Mouse (Mus musculus) myocyte (in vitro differentiated cells): ENCODE measurements around the gene Figla. TPM values are rescaled to one million over a fixed set of nuclear protein-coding genes. Genes with fewer than 3 reads are reported as not detected.

Source experiments
- H3K27me3 ChIP-seq: one replicate; pipeline ENCODE4 v1.6.1; 2011; ENCODE audit not compliant: control insufficient read depth, insufficient read depth, insufficient read length
- H3K36me3 ChIP-seq: one replicate; pipeline ENCODE4 v1.6.1; 2011; ENCODE audit not compliant: control insufficient read depth, insufficient read depth
- H3K4me2 ChIP-seq: one replicate; pipeline ENCODE4 v1.6.1; 2011; ENCODE audit warnings: low read depth, control low read depth
- H3K4me3 ChIP-seq: one replicate; pipeline ENCODE4 v1.5.1; 2011; ENCODE audit warnings: mild to moderate bottlenecking, control low read depth, moderate library complexity
- H3K79me2 ChIP-seq: one replicate; pipeline ENCODE4 v1.6.1; 2011; ENCODE audit not compliant: control insufficient read depth, insufficient read depth
- H3ac ChIP-seq: one replicate; pipeline ENCODE4 v1.6.1; 2011; ENCODE audit not compliant: control insufficient read depth, insufficient read length
- CEBPB ChIP-seq: IDR thresholded peaks from 2 replicates; pipeline ENCODE4 v1.6.1; 2011; ENCODE audit warnings: mild to moderate bottlenecking, moderate library complexity; ENCODE audit not compliant: poor library complexity, insufficient read depth, severe bottlenecking
- E2F4 ChIP-seq: IDR thresholded peaks from one replicate; pipeline ENCODE4 v1.6.1; 2011; ENCODE audit warnings: mild to moderate bottlenecking, control low read depth, moderate library complexity; ENCODE audit not compliant: insufficient read depth
- MAX ChIP-seq: IDR thresholded peaks from one replicate; pipeline ENCODE4 v1.6.1; 2011; ENCODE audit warnings: low read depth, mild to moderate bottlenecking, control low read depth
- MYOD1 ChIP-seq, 3 experiments: IDR thresholded peaks; one replicate each; pipeline ENCODE4 v1.6.1; 2011; ENCODE audit warnings: control low read depth in 2 of 3, low read depth in 2 of 3, mild to moderate bottlenecking in 2 of 3, moderate library complexity in 1 of 3; ENCODE audit not compliant: insufficient read length in 2 of 3, control insufficient read depth in 1 of 3
- MYOG ChIP-seq, 3 experiments: IDR thresholded peaks; one replicate each; pipeline ENCODE4 v1.6.1; 2011; ENCODE audit warnings: control low read depth in 2 of 3, low read depth in 2 of 3, mild to moderate bottlenecking in 2 of 3; ENCODE audit not compliant: insufficient read length in 2 of 3, control insufficient read depth in 1 of 3, insufficient read depth in 1 of 3
- POLR2A ChIP-seq: IDR thresholded peaks from one replicate; pipeline ENCODE4 v1.6.1; 2011; ENCODE audit warnings: low read depth, mild to moderate bottlenecking, control low read depth, moderate library complexity; ENCODE audit not compliant: insufficient read length
- POLR2AphosphoS2 ChIP-seq: IDR thresholded peaks from one replicate; pipeline ENCODE4 v1.6.1; 2011; ENCODE audit warnings: low read depth, control low read depth; ENCODE audit not compliant: insufficient read length
- REST ChIP-seq: IDR thresholded peaks from one replicate; pipeline ENCODE4 v1.6.1; 2011; ENCODE audit warnings: mild to moderate bottlenecking, control low read depth, moderate library complexity; ENCODE audit not compliant: insufficient read depth, insufficient read length
- SRF ChIP-seq: IDR thresholded peaks from one replicate; pipeline ENCODE4 v1.6.1; 2011; ENCODE audit warnings: low read depth; ENCODE audit not compliant: control insufficient read depth, insufficient read length
- TCF12 ChIP-seq: IDR thresholded peaks from one replicate; pipeline ENCODE4 v1.6.1; 2011; ENCODE audit warnings: mild to moderate bottlenecking, control low read depth; ENCODE audit not compliant: poor library complexity, insufficient read depth, severe bottlenecking
- TCF3 ChIP-seq: IDR thresholded peaks from one replicate; pipeline ENCODE4 v1.6.1; 2011; ENCODE audit warnings: low read depth, control low read depth; ENCODE audit not compliant: insufficient read length
- USF1 ChIP-seq: IDR thresholded peaks from one replicate; pipeline ENCODE4 v1.6.1; 2011; ENCODE audit warnings: low read depth, mild to moderate bottlenecking, control low read depth, moderate library complexity
- polyA plus RNA-seq: library from polyadenylated mRNA; unstranded; fragments of >200 nt; fragmentation: generic; extraction: Trizol; gene quantifications from one replicate; pipeline ENCODE4 v1.2.1, GENCODE M21; 2012; ENCODE audit warnings: missing spikeins

Figla gene
- polyA plus RNA-seq, 1 experiment = not detected

GRCm38 (mm10) chr6:86047510-86047909 is 31.5 kb downstream of the Figla start:
- H3ac ChIP-seq = no peak overlapping the region
- H3K4me3 ChIP-seq = no peak overlapping the region
- H3K79me2 ChIP-seq = no peaks in the 10 kb centered on the region
- TF ChIP-seq REST (no peak), MYOG (IDR thresholded peaks at IDR 0.05; ENCODE audit: control insufficient read depth in 1 of 3, insufficient read depth in 1 of 3, insufficient read length in 2 of 3, low read depth in 2 of 3) (no peak), TCF12 (no peak)
- no peaks in the 10 kb centered on the region for H3K36me3 ChIP-seq
- no peak overlapping the region for H3K4me2 ChIP-seq
- H3K27me3 ChIP-seq = no peaks in the 10 kb centered on the region

GRCm38 (mm10) chr6:86048509-86048908 is 32.5 kb downstream of the Figla start:
- no peaks in the 10 kb centered on the region for H3K36me3 ChIP-seq
- no peak overlapping the region for H3K4me3 ChIP-seq
- H3K79me2 ChIP-seq = no peaks in the 10 kb centered on the region
- H3K4me2 ChIP-seq = no peak overlapping the region
- no peaks in the 10 kb centered on the region for H3K27me3 ChIP-seq
- no peak overlapping the region for H3ac ChIP-seq
- TF ChIP-seq SRF (no peak), REST (no peak), MYOG (IDR thresholded peaks at IDR 0.05; ENCODE audit: control insufficient read depth in 1 of 3, insufficient read depth in 1 of 3, insufficient read length in 2 of 3, low read depth in 2 of 3) (no peak), E2F4 (no peak), USF1 (no peak), POLR2AphosphoS2 (no peak), MAX (no peak), POLR2A (no peak), TCF12 (no peak), CEBPB (no peak), TCF3 (no peak), MYOD1 (IDR thresholded peaks at IDR 0.05; ENCODE audit: control insufficient read depth in 1 of 3, insufficient read length in 2 of 3, low read depth in 2 of 3) (no peak)

GRCm38 (mm10) chr6:86050586-86051268 is 34.8 kb downstream of the Figla start:
- Histone ChIP-seq H3K4me3 (no peak overlapping the region), H3K27me3 (no peaks in the 10 kb centered on the region), H3K79me2 (no peaks in the 10 kb centered on the region), H3K4me2 (no peak overlapping the region), H3ac (no peak overlapping the region), H3K36me3 (no peaks in the 10 kb centered on the region)
- TF ChIP-seq TCF3 = no peak
- no peak for TF ChIP-seq REST
- TF ChIP-seq CEBPB = no peak
- no peak for TF ChIP-seq USF1
- no peak for TF ChIP-seq TCF12
- TF ChIP-seq MAX = no peak
- TF ChIP-seq MYOD1 (IDR thresholded peaks at IDR 0.05; ENCODE audit: control insufficient read depth in 1 of 3, insufficient read length in 2 of 3, low read depth in 2 of 3) = no peak
- TF ChIP-seq POLR2A = no peak
- TF ChIP-seq SRF = no peak
- no peak for TF ChIP-seq MYOG (IDR thresholded peaks at IDR 0.05; ENCODE audit: control insufficient read depth in 1 of 3, insufficient read depth in 1 of 3, insufficient read length in 2 of 3, low read depth in 2 of 3)
- no peak for TF ChIP-seq E2F4
- TF ChIP-seq POLR2AphosphoS2 = no peak

GRCm38 (mm10) chr6:86052032-86052459 is 36.1 kb downstream of the Figla start:
- Histone ChIP-seq H3K4me2 (no peak overlapping the region), H3K36me3 (no peaks in the 10 kb centered on the region), H3K27me3 (no peaks in the 10 kb centered on the region), H3K79me2 (no peaks in the 10 kb centered on the region), H3K4me3 (no peak overlapping the region), H3ac (no peak overlapping the region)
- TF ChIP-seq USF1 = no peak
- no peak for TF ChIP-seq TCF12
- TF ChIP-seq CEBPB = no peak
- no peak for TF ChIP-seq POLR2AphosphoS2
- no peak for TF ChIP-seq MYOG (IDR thresholded peaks at IDR 0.05; ENCODE audit: control insufficient read depth in 1 of 3, insufficient read depth in 1 of 3, insufficient read length in 2 of 3, low read depth in 2 of 3)
- TF ChIP-seq MYOD1 (IDR thresholded peaks at IDR 0.05; ENCODE audit: control insufficient read depth in 1 of 3, insufficient read length in 2 of 3, low read depth in 2 of 3) = no peak
- no peak for TF ChIP-seq MAX
- no peak for TF ChIP-seq REST
- no peak for TF ChIP-seq SRF
- no peak for TF ChIP-seq TCF3
- TF ChIP-seq POLR2A = no peak
- no peak for TF ChIP-seq E2F4

DNA sequence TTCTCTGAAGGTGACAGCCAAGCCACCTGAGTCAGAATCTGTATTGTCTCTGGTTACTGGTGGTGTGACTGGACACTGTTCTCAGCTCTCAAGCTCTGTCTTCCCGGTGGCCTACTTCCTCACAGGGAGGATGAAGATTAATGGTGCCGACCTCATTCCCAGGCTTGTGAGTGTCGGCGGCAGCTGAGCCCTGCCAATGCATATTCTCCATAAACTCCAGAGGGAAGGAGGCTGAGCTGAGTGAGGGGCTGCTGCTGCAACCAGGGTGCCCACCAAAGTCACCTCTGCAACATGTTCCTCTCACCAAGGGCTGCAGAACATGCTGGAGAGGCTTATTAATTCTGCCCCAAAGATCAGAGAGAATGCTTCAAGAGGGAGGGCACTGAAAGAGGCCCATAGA is 36.6 kb downstream of the Figla start:
- Histone ChIP-seq H3K4me3 (no peak overlapping the region), H3K4me2 (no peak overlapping the region), H3K27me3 (no peaks in the 10 kb centered on the region), H3K36me3 (no peaks in the 10 kb centered on the region), H3K79me2 (no peaks in the 10 kb centered on the region), H3ac (no peak overlapping the region)
- no peak for TF ChIP-seq POLR2AphosphoS2
- TF ChIP-seq SRF = no peak
- no peak for TF ChIP-seq USF1
- TF ChIP-seq REST = no peak
- TF ChIP-seq TCF3 = no peak
- TF ChIP-seq TCF12 = no peak
- no peak for TF ChIP-seq MAX
- no peak for TF ChIP-seq CEBPB
- no peak for TF ChIP-seq POLR2A
- no peak for TF ChIP-seq MYOG (IDR thresholded peaks at IDR 0.05; ENCODE audit: control insufficient read depth in 1 of 3, insufficient read depth in 1 of 3, insufficient read length in 2 of 3, low read depth in 2 of 3)
- no peak for TF ChIP-seq E2F4
- TF ChIP-seq MYOD1 (IDR thresholded peaks at IDR 0.05; ENCODE audit: control insufficient read depth in 1 of 3, insufficient read length in 2 of 3, low read depth in 2 of 3) = no peak
